33 mouse cellular contexts compared by ENCODE assay signal in genomic region chr1:37179852-37180251, GRCm38 (mm10). TPM values are rescaled to one million over a fixed set of nuclear protein-coding genes. Genes with fewer than 3 reads are reported as not detected.
"Had no signal": no experiment of that assay in that cellular context is flagged by ENCODE, and none has a peak within 500 bp of the region (broad histone marks: within the 10 kb centered on the region; RNA-seq: fewer than 3 reads in every experiment).

No protein-coding gene starts in this region.

- H3K9ac ChIP-seq: embryonic facial prominence, embryonic 12.5 days; embryonic facial prominence, embryonic 13.5 days; forebrain, embryonic 12.5 days; forebrain, embryonic 13.5 days; forebrain, embryonic 15.5 days; forebrain, postnatal 0 days had no signal

- H3K4me2 ChIP-seq: embryonic facial prominence, embryonic 12.5 days; embryonic facial prominence, embryonic 13.5 days; forebrain, embryonic 12.5 days; forebrain, embryonic 13.5 days; forebrain, embryonic 15.5 days; heart, embryonic 11.5 days had no signal

- DNase-seq: cerebellum, adult 2 months; cerebellum, adult 8-10 months; cerebellum, adult 9-10 months; cerebellum, adult 9-11 months; cerebellum, postnatal 10 days; cerebellum, postnatal 14 days; cerebellum, postnatal 25 days; cerebellum, postnatal 36 days; embryo, embryonic 11 days; forebrain, postnatal 0 days; gastrocnemius, adult 2 months; gastrocnemius, postnatal 10 days; gastrocnemius, postnatal 14 days; gastrocnemius, postnatal 25 days; gastrocnemius, postnatal 36 days; heart, adult 11 months; heart, adult 2 months had no signal

- ATAC-seq: forebrain, embryonic 13.5 days; forebrain, embryonic 14.5 days; forebrain, embryonic 15.5 days; forebrain, embryonic 16.5 days; forebrain, postnatal 0 days had no signal

- H3K9me3 ChIP-seq: embryonic facial prominence, embryonic 12.5 days; embryonic facial prominence, embryonic 13.5 days; forebrain, embryonic 10.5 days; forebrain, embryonic 12.5 days; forebrain, embryonic 13.5 days; forebrain, embryonic 15.5 days; heart, embryonic 10.5 days had no signal

- H3K27me3 ChIP-seq: embryonic facial prominence, embryonic 12.5 days; embryonic facial prominence, embryonic 13.5 days; forebrain, embryonic 12.5 days; forebrain, embryonic 13.5 days; forebrain, embryonic 15.5 days had no signal

- H3K36me3 ChIP-seq: embryonic facial prominence, embryonic 12.5 days; embryonic facial prominence, embryonic 13.5 days; forebrain, embryonic 10.5 days; forebrain, embryonic 12.5 days; forebrain, embryonic 15.5 days; heart, embryonic 10.5 days had no signal

- H3K4me3 ChIP-seq: embryonic facial prominence, embryonic 12.5 days; embryonic facial prominence, embryonic 13.5 days; erythroblast, embryonic 14.5 days; forebrain, embryonic 10.5 days; forebrain, embryonic 12.5 days; forebrain, embryonic 13.5 days; forebrain, embryonic 15.5 days; gastrocnemius, adult 2 months; heart, adult 2 months; heart, embryonic 10.5 days had no signal

- H3K27ac ChIP-seq: embryonic facial prominence, embryonic 12.5 days; embryonic facial prominence, embryonic 13.5 days; forebrain, embryonic 10.5 days; forebrain, embryonic 12.5 days; forebrain, embryonic 13.5 days; forebrain, embryonic 15.5 days; gastrocnemius, adult 2 months; heart, adult 2 months; heart, embryonic 10.5 days had no signal

- H3K4me1 ChIP-seq: embryonic facial prominence, embryonic 12.5 days; forebrain, embryonic 12.5 days; forebrain, embryonic 13.5 days; forebrain, embryonic 15.5 days had no signal

RNA-seq across cellular contexts. Expression of gene Cnga3, which starts 34.4 kb away (rescaled TPM):
- total RNA-seq: common myeloid progenitor, adult 5-6 weeks; granulocyte monocyte progenitor cell, adult 5-6 weeks had no signal
- polyA plus RNA-seq: cortical plate, adult 2 months; embryonic facial prominence, embryonic 11.5 days; embryonic facial prominence, embryonic 12.5 days; erythroblast, embryonic 14.5 days; forebrain, embryonic 10.5 days; forebrain, embryonic 11.5 days; forebrain, embryonic 12.5 days; heart, embryonic 11.5 days had no signal
